Mouse (Mus musculus): ENCODE data around the gene Usp36. TPM values are rescaled to one million over a fixed set of nuclear protein-coding genes. Genes with fewer than 3 reads are reported as not detected.
A peak's percentile ranks its signal among the peaks of the same experiment; 100 is the strongest.

Gene Usp36
- polyA plus RNA-seq, 1 experiment, result 19.0 TPM

GRCm38 (mm10) chr11:118276328-118276727 is 13.7 kb downstream of the Usp36 start:
- no peaks in the 10 kb centered on the region for H3K4me1 ChIP-seq (ENCODE audit: control insufficient read depth, insufficient read depth, low read length)
- 84% methylated on average over 7 of the region's 7 CpGs for WGBS
- no peak for TF ChIP-seq POLR2A (IDR thresholded peaks at IDR 0.05; ENCODE audit: borderline replicate concordance, extremely low read depth, low read depth, low read length)
- DNase-seq, result no peak
- no peak overlapping the region for H3K4me3 ChIP-seq (replicated peaks; ENCODE audit: extremely low read depth, low read depth, low read length)

GRCm38 (mm10) chr11:118275092-118275491 is 15.0 kb downstream of the Usp36 start:
- Histone ChIP-seq H3K4me3 (replicated peaks; ENCODE audit: extremely low read depth, low read depth, low read length) (no peak overlapping the region), H3K4me1 (ENCODE audit: control insufficient read depth, insufficient read depth, low read length) (no peaks in the 10 kb centered on the region)
- WGBS, result 85% methylated on average over 9 of the region's 9 CpGs
- DNase-seq, result no peak
- TF ChIP-seq POLR2A (IDR thresholded peaks at IDR 0.05; ENCODE audit: borderline replicate concordance, extremely low read depth, low read depth, low read length) (no peak), CTCF (IDR thresholded peaks at IDR 0.05; ENCODE audit: insufficient read depth, low read length) (no peak)

DNA sequence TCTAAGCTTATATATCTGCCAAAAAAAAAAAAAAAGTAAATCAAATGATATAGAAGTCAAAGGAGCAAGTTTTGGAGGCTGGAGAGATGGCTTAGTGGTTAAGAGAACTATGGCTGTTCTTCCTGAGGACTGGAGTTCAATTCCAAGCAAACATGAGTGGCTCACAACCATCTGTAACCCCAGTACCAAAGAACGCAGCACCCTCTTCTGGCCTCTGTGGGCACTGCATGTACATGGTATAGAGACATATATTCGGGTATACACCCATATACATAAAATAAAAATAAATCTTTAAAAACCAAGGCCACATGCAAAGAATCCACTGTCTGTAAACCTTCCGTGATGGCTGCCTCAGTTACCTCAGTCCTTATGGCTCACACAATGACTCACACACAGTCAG is 20.2 kb downstream of the Usp36 start:
- no peak for DNase-seq
- 95% methylated on average over 3 of the region's 3 CpGs for WGBS
- TF ChIP-seq POLR2A (IDR thresholded peaks at IDR 0.05; ENCODE audit: borderline replicate concordance, extremely low read depth, low read depth, low read length) (no peak), CTCF (IDR thresholded peaks at IDR 0.05; ENCODE audit: insufficient read depth, low read length) (0 out of 2 replicates have a peak, but pooled peaks have one; percentile 4)
- Histone ChIP-seq H3K4me1 (ENCODE audit: control insufficient read depth, insufficient read depth, low read length) (no peaks in the 10 kb centered on the region), H3K4me3 (replicated peaks; ENCODE audit: extremely low read depth, low read depth, low read length) (no peak overlapping the region)

DNA sequence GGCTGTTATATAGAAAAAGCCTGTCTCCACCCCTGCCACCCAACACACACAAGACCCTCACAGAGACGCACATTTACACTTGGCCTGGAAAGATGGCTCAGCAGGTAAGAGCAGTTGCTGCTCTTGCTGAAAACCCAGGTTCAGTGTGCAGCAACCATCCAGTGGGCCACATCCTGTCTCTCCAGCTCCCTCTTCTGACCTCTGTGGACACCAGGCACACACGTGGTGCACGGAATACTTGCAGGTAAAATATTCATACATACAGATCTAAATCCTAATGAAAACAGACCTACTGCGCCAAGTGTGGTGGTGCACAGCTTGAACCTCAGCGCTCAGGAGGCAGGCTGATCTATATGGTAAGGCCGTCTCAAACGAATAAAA is 23.4 kb downstream of the Usp36 start:
- Histone ChIP-seq H3K4me1 (ENCODE audit: control insufficient read depth, insufficient read depth, low read length) (no peaks in the 10 kb centered on the region), H3K4me3 (replicated peaks; ENCODE audit: extremely low read depth, low read depth, low read length) (no peak overlapping the region)
- no peak for DNase-seq
- peak; percentile 23; the same call in 1 of the 2 replicates for TF ChIP-seq CTCF (IDR thresholded peaks at IDR 0.05; ENCODE audit: insufficient read depth, low read length)
- TF ChIP-seq POLR2A (IDR thresholded peaks at IDR 0.05; ENCODE audit: borderline replicate concordance, extremely low read depth, low read depth, low read length), result no peak
- WGBS, result 83% methylated on average over 7 of the region's 7 CpGs

DNA sequence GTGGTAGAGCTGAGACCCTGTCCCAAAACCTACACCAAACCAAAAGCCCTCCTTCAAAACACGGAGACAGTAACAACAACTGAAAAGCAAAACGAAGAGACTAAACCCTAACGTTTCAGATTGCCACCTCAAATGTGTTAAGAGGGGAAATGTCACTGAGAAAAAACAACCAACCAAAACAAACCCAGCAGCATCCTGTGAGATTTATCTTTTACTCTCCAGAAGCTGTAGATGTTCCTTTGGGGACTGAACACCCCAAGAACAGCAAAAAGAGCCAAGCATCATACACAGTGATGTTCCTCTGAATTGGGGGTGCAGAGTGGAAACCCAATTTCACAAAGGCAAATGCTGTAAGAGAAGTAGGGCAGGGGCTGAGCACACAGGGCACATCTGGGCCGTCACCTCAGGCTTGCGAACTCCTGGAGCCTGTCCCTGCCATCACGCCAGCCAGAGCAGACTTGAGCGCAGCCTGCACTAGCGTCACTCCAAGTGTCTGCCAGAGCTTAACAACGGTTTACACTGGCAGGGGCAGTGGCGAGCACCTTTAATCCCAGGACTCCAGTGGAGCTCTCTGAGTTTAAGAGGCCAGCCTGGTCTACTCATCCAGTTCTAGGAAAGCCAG is 23.9 kb downstream of the Usp36 start:
- Histone ChIP-seq H3K4me1 (ENCODE audit: control insufficient read depth, insufficient read depth, low read length) (no peaks in the 10 kb centered on the region), H3K4me3 (replicated peaks; ENCODE audit: extremely low read depth, low read depth, low read length) (no peak overlapping the region)
- 82% methylated on average over 10 of the region's 10 CpGs for WGBS
- TF ChIP-seq POLR2A (IDR thresholded peaks at IDR 0.05; ENCODE audit: borderline replicate concordance, extremely low read depth, low read depth, low read length) (no peak), CTCF (IDR thresholded peaks at IDR 0.05; ENCODE audit: insufficient read depth, low read length) (no peak)
- no peak for DNase-seq

DNA sequence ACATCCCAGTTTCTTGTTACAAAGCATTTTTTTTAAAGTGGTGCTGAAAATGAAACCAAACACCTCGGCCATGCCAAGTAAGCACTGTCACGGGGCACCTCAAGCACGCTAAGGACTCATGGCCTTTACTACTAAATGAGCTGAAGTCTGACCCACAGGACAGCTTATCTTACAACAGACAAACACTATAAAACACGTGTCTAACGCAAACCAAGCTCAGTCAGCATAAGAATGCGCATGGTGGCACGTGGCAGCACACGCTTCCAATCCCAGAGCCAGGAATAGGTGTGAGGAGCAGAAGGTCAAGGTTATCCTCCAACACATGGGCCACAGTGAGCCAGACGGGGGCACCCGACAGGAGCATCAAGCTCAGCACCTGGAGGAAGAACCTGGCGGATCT is 24.4 kb downstream of the Usp36 start:
- TF ChIP-seq CTCF (IDR thresholded peaks at IDR 0.05; ENCODE audit: insufficient read depth, low read length) (no peak), POLR2A (IDR thresholded peaks at IDR 0.05; ENCODE audit: borderline replicate concordance, extremely low read depth, low read depth, low read length) (no peak)
- Histone ChIP-seq H3K4me1 (ENCODE audit: control insufficient read depth, insufficient read depth, low read length) (no peaks in the 10 kb centered on the region), H3K4me3 (replicated peaks; ENCODE audit: extremely low read depth, low read depth, low read length) (no peak overlapping the region)
- no peak for DNase-seq
- WGBS, result 76% methylated on average over 11 of the region's 11 CpGs

- DNase-seq, result no peak
- Histone ChIP-seq H3K4me1 (ENCODE audit: control insufficient read depth, insufficient read depth, low read length) (no peaks in the 10 kb centered on the region), H3K4me3 (replicated peaks; ENCODE audit: extremely low read depth, low read depth, low read length) (no peak overlapping the region)
- WGBS, result 94% methylated on average over 5 of the region's 5 CpGs
- no peak for TF ChIP-seq POLR2A (IDR thresholded peaks at IDR 0.05; ENCODE audit: borderline replicate concordance, extremely low read depth, low read depth, low read length)
- TF ChIP-seq CTCF (IDR thresholded peaks at IDR 0.05; ENCODE audit: insufficient read depth, low read length), result no peak
Measured at GRCm38 (mm10) chr11:118263146-118263545, 26.9 kb downstream of the Usp36 start.

GRCm38 (mm10) chr11:118260081-118260480 is 30.0 kb downstream of the Usp36 start:
- DNase-seq, result no peak
- Histone ChIP-seq H3K4me3 (replicated peaks; ENCODE audit: extremely low read depth, low read depth, low read length) (no peak overlapping the region), H3K4me1 (ENCODE audit: control insufficient read depth, insufficient read depth, low read length) (no peaks in the 10 kb centered on the region; the same call in 1 of the 2 replicates)
- TF ChIP-seq POLR2A (IDR thresholded peaks at IDR 0.05; ENCODE audit: borderline replicate concordance, extremely low read depth, low read depth, low read length) (no peak), CTCF (IDR thresholded peaks at IDR 0.05; ENCODE audit: insufficient read depth, low read length) (no peak)
- WGBS, result 58% methylated on average over 8 of the region's 8 CpGs

DNA sequence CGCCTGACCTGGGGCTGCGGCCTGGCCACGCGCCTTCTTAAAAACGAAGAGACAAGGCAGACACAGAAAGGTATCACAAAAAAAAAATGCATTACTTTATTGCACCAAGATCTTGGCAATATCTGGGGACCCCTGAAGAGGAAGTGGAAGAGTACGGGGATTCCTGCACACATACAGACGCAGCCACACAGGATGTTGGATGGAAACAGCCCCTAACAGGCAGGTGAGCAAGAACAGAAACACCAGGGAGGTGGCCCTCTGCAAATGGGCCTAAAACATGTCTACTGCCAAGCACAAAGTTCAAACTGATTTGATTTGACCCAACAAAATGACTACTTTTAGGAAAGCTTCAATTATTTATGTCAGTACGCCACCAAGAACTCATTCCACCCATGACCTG is 30.5 kb downstream of the Usp36 start:
- H3K4me3 ChIP-seq (replicated peaks; ENCODE audit: extremely low read depth, low read depth, low read length), result no peak overlapping the region
- peaks cover 4% of the 10 kb centered on the region for H3K4me1 ChIP-seq (ENCODE audit: control insufficient read depth, insufficient read depth, low read length)
- 93% methylated on average over 8 of the region's 8 CpGs for WGBS
- TF ChIP-seq CTCF (IDR thresholded peaks at IDR 0.05; ENCODE audit: insufficient read depth, low read length) (no peak), POLR2A (IDR thresholded peaks at IDR 0.05; ENCODE audit: borderline replicate concordance, extremely low read depth, low read depth, low read length) (no peak)
- DNase-seq, result no peak

GRCm38 (mm10) chr11:118256371-118256770 is 33.7 kb downstream of the Usp36 start:
- Histone ChIP-seq H3K4me3 (replicated peaks; ENCODE audit: extremely low read depth, low read depth, low read length) (no peak overlapping the region), H3K4me1 (ENCODE audit: control insufficient read depth, insufficient read depth, low read length) (peaks cover 15% of the 10 kb centered on the region)
- 82% methylated on average over 7 of the region's 7 CpGs for WGBS
- TF ChIP-seq POLR2A (IDR thresholded peaks at IDR 0.05; ENCODE audit: borderline replicate concordance, extremely low read depth, low read depth, low read length) (no peak), CTCF (IDR thresholded peaks at IDR 0.05; ENCODE audit: insufficient read depth, low read length) (no peak)
- no peak for DNase-seq
